Mouse (Mus musculus) layer of hippocampus, adult 9-11 months (tissue): Measurements from ENCODE around the gene Sgpl1.
"Not testable (repeated sequence)": the region's sequence is repeated elsewhere in the genome, so short reads cannot be mapped to it uniquely, and the experiment has no call there.

Experiments
- DNase-seq: peaks from one replicate; pipeline ENCODE4 v3.0.0; 2022

Gene Sgpl1

DNA sequence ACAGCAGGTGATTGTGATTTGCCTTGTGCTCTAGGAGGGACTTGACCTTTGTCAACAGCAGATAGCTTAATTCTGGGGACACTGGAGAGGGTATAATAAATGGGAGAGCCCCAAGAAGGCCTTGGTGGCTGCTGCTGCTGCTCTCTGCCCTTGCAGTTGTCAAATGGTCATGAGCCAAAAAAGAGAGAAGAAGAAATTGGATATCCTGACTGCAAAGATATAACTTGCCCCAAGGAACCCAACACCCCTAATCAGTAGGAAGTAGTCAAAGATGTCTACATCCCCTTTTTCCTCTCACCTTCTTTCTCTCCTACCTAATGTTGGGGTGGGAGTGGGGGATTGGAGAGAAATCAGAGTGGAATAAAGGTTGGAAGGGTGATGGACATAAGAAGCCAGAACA, 4.6 kb upstream of the Sgpl1 start:
- DNase-seq: no peak

GRCm38 (mm10) chr10:61150616-61151015, 3.1 kb upstream of the Sgpl1 start:
- no peak for DNase-seq

GRCm38 (mm10) chr10:61149476-61149875, 2.0 kb upstream of the Sgpl1 start:
- DNase-seq: no peak

- DNase-seq: no peak
Observed at GRCm38 (mm10) chr10:61146807-61147156, 721 bp downstream of the Sgpl1 start.

GRCm38 (mm10) chr10:61146119-61146806, 1.2 kb downstream of the Sgpl1 start:
- DNase-seq: peak; percentile 46

DNA sequence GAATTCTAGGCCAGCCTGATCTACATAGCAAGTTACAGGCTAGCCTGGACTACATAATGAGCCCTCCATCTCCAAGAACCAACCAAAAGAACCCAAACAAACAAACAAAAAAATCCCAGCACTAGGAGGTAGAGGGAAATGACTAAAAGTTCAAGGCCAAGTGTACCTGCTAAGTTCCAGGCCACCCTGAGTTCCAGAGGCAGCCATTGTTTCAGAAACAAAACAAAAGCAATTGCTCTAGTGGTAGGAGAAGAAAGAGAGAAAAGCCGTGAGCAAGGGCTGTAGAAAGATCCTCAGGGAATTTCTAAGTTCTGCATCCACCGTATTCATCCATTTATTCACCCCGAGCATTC, 1.8 kb downstream of the Sgpl1 start:
- DNase-seq: no peak

GRCm38 (mm10) chr10:61143343-61143742, 4.2 kb downstream of the Sgpl1 start:
- no peak for DNase-seq

- DNase-seq: no peak
Observed at GRCm38 (mm10) chr10:61137567-61137966, 9.9 kb downstream of the Sgpl1 start.

DNA sequence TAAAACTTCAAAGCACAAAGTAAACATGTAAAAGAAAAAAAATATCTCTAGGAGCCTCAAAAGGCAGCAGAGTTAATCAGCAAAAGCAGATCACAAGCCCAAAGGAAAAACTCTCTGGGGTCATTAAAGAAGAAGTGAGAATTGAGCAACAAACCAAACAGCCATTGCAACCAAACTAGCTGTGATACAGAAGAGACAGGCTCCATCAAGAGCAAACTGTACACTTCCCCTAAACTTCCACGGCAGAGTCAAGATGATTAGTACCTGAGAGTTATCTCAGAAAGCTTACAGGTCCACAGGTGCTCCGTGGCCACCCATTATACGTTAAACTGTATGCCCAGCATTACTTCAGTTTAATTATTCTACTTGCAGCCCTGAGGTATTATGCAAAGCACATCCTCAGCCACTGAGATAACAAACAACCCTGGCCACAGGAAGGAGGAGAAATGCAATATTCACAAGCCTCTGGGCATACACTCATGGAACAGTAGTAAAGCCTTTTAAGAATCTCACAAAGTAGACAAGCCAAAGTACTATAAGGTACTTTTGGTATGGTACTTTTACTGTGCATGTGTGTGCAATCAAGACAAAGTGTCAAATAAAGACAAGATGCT, 12.2 kb downstream of the Sgpl1 start:
- no peak for DNase-seq

DNA sequence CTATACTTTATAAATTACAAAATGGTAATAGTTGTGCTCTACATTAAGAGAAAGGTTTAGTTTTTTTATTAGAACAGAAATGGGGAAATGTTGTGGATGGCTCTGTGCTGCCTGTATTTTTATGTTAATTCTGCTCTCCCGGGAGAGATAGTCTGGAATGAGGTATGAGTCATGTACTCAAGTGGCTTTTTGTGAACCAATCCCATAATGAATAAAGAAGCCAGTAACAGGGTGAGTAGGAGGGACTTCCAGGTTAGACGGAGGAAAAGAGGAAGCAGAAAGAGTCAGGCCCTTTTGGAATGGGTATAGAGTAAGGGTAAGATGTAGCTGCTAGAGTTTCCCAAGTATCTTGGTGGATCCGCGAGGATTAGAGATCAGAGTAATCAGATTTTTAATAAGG, 13.5 kb downstream of the Sgpl1 start:
- DNase-seq: no peak

GRCm38 (mm10) chr10:61130959-61131358, 16.5 kb downstream of the Sgpl1 start:
- no peak for DNase-seq

DNA sequence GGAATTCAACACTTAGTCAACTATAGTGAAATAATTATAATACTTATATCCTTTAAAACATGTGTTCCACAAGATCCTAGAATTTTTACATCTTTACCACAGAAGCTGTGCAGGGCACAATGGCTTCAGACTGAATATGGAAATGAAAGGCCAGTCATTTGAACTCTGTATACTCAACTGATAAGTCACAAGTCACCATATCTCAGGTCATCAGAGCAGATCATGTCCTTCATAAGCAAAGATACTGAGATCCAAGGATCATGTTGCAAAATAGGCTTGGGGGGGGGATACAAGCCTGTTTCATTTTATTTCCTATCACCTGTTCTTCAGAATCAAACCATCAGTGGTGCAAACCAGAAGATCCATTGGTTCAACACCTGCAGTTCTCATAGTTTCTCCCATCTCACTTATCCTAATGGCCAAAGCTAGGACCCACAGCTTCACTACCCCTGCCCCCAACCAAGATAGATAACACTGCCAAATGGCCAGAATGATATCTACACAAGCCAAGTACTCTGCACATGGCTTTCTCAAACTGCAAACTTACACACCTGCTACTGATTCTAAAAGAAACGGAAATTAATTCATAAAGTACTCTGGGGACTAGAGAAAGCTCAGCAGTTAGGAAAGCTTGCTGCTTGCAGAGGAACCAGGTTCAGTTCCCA, 18.7 kb downstream of the Sgpl1 start:
- no peak for DNase-seq

- no peak for DNase-seq
Observed at GRCm38 (mm10) chr10:61124462-61124861, 23.0 kb downstream of the Sgpl1 start.

DNA sequence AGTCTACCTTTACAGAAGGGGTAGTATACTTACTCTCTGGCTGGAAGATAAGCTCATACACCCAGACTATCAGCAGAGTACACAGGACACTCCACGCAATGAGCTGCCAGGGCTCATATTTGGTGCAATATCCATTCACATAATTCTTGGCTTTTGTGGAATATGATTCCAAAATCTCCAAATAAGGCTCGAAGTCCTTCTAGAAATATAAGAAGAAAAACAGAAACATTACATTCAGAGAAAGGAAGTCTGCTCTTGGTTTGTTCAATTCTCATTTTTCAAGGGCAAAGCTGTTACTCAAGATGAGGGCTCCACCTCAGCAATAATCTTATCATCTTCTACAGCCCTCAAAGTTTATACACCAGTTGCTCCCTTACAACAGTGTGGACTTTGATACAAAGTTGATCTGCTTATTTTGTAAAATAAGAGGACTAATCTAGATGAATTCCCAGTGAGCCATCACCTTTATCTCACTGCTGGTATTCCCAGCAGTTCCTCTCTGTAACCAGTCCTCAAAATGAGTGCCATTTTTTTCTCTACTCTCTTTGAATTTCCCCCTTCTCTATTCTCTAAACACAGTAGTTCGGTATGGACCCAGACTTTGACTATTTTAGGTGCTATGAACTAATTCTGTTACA, 24.1 kb downstream of the Sgpl1 start:
- DNase-seq: no peak

DNA sequence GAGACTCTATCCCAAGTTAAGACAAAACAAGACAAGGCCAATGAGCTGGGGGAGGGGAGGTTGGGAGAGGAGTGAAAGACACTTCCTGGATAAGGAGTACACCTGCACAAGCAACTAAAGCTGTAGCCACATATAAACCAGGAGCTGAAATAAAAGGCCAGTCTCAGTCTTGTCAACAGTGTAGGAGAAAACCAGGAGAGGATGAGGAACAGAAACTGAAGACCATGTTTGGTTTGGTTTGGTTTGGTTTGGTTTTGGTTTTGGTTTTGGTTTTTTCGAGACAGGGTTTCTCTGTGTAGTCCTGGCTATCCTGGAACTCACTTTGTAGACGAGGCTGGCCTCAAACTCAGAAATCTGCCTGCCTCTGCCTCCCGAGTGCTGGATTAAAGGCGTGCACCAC, 25.8 kb downstream of the Sgpl1 start:
- DNase-seq: not testable (repeated sequence)

DNA sequence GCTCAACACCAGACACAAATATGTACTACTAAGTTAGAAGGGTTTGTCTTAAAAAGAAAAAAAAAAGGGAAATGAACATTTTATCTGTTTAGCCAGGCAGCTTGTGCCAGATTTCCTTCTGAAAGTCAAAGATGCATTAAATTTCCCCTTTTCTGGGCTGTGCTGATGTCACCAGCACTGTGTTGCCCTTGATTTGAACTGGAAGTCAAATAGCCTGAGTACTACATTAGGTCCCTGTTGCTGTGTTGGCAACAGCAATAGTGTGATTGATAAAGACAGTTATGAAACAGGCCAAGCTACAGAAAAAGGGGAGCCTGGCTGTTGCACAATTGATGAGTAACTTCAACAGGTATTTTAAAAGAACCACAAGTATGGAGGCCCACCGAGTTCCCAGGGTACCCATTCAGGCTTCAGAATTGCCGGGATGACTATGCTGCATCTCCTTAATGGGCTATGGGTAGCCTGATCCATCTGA, 33.2 kb downstream of the Sgpl1 start:
- DNase-seq: no peak

GRCm38 (mm10) chr10:61103564-61104114, 43.9 kb downstream of the Sgpl1 start:
- DNase-seq: no peak

GRCm38 (mm10) chr10:61091866-61092265, 55.6 kb downstream of the Sgpl1 start:
- DNase-seq: no peak

DNA sequence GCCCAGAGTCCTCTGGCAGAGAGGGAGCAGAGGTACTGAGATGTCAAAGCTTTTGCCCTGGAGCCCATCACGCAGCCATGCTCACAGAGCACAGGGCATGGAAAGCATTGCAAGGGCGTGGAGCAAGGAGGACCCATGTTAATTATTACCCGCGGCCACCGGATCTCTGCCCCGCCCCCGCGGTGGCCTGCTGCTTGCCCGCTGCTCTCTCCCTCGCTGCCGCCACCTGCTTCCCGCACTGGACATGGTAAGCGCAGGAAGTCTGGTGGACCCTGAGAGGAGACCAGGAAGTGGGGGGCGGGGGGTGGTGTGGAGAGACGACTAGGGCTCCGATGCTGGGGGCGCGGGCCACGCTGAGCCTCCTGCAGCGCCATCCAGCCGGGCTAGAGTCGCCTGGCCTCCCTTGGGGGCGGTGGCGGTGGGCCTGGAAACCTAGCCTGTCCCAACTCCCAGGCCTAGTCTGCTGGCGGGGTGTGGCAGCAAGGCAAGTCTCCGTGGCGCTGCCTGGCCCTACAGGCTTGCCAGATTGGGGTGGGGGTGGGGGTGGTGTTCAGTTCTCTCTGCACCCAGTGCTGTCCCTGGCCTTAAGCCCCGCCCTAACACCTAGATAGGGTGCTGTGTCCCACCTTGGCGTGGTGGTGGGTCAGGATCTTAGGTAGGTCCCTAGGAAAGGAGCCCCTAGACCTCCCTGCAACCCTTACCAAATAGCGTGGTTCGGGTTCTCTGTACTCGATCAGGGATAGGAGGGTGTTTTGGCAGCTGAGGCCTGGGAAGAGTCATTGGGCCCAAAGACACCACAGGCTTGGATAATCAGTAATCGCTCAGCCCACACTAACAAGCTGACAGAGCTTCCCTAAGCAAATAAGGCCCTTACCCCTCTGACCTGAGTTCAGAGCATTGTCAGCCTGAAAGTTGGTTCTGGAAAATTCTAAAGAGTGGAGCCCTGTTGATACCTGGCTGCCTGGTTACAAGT, 58.0 kb downstream of the Sgpl1 start, which contains the start of gene Pcbd1:
Pcbd1 (plus strand) TSS at position 162 of the 973 bp plus-strand sequence.
- DNase-seq: no peak

- no peak for DNase-seq
Observed at GRCm38 (mm10) chr10:61088468-61088867, 59.0 kb downstream of the Sgpl1 start.

GRCm38 (mm10) chr10:61086502-61086901, 61.0 kb downstream of the Sgpl1 start:
- no peak for DNase-seq

DNA sequence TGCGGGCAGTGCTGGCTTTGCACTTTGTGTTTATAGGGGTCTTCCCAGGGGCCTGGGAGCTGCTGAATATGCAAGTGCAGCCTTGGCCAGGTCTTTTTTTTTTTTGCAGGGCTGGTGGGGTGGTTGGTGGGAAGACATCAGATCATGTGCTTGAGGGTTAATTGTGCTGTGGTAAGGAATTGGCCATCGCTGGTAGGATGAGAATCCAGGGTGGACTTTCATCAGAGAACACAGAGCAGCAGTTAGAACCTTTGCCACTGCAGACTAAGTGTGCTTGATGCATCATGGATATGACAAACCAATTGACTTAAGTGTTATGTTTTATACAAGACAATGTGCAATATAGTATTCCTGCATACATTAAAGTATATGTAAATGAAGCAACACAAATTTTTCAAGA, 62.1 kb downstream of the Sgpl1 start:
- DNase-seq: no peak
